Mouse (Mus musculus): ENCODE results near the gene Ngef.

Gene Ngef

DNA sequence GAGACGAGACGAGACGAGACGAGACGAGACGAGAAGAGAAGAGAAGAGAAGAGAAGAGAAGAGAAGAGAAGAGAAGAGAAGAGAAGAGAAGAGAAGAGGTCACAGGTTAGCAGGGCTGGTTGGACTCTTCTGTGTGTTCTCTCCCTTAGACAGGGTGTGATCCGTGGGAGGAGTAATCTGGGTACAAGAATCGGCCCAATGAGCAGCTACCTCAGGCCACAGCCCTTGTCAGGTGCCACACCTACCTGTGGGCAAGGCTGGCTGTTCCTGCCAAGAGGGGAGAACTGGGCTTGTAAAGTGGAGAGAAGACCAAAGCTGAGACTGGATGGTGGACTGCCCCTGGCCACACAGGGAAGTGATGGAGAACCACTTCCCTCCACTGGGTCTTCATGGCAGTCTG lies 7.9 kb downstream of the Ngef start:
- in situ Hi-C loops (cut with MboI, MseI) = no loop called here

DNA sequence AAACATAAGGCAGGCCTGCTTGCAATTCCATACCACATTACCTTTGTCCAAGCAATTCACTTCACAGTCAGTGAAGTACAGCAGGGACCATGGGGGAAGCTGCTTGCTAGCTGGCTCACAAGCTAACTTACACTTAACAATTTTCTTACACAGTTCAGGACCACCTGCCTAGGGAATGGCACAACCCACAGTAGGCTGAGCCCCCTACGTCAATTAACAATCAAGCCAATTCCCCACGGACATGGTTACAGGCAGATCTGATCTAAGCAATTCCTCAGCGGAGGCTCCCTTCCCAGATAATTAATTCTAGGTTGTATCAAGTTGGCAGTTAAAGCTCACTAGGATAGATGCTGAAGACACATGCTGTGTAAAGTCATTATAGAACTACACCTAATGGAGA lies 10.7 kb downstream of the Ngef start:
- in situ Hi-C loops (cut with MboI, MseI) = no loop called here

DNA sequence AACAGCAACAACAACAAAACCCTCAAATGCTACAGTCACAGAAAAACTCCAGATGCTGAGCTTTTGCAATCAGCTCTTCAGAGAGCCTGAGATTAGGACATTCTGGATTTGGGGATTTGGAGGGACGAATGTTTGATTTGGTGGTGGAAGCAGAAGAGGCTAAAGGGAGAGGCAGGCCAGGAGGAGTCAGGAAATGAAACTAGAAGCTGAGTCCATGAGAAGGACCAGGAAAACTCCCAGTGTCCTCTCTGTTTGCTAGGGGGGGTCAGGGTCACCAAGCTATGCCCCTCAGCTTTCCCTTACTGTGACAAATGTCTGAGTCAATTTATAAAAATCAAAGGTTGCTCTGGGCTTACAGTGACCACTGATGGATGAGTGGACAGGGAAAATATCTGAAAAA lies 20.1 kb downstream of the Ngef start:
- in situ Hi-C loops (cut with MboI, MseI) = loop anchor here (10.0 kb wide), 1 partner anchor 711 kb away; no protein-coding TSS in a partner anchor

DNA sequence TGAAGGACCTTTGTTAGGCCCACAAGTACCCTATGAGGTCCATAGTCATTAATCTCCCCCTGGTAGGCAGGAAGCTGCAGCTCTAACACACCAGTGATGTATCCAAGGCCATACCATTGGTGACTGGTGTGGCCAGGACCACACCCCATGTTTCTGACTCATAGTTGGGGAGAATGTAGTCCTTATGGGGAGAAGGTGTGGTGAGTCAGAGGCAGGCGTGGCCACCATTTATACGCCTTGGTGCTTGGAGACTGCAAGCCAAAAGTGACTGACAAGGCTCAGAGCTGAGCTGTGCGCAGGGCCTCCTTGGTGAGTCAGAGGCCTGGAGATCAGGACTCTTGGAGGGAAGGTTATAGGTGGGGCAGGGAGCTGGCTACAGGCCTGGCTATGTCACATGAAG lies 22.7 kb downstream of the Ngef start:
- in situ Hi-C loops (cut with MboI, MseI) = loop anchor here (10.0 kb wide), 1 partner anchor 714 kb away; no protein-coding TSS in a partner anchor

DNA sequence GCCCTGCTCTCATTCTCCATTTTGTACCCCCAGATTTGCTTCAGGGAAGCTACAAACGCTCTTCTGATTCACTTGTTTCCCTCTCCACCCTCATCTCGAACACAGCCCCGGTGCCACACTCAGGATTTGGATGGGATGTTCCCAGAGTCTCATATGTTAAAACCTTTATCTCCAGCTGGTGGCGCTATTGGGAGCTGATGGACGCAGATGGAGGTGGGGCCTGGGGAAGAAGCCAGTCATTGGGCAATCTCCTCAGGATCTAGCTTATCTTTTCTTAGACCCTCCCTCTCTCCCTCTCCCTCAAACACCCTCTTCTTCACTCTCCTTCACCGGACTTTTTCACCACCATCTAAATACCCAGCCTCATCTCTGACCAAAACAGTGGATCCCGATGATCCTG lies 32.1 kb downstream of the Ngef start:
- in situ Hi-C loops (cut with MboI, MseI) = no loop called here

DNA sequence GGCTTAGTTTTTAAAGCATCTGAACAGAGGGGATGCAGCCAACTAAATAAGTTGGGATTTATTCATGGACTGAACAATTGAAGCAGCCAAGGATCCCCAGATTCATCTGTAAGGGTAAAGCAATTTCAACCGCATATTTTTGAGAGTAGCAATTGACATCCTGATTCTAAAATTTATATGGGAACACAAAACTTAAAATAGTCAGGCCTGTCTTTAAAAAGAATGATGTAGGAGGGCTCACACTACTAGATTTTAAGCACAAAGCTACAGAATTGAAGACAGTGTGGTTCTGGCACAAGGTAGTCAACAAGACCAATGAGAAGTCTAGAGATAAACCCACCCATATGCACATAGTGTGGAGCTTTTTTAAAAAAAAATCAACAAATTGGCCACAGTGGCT lies 36.7 kb downstream of the Ngef start:
- in situ Hi-C loops (cut with MboI, MseI) = no loop called here

DNA sequence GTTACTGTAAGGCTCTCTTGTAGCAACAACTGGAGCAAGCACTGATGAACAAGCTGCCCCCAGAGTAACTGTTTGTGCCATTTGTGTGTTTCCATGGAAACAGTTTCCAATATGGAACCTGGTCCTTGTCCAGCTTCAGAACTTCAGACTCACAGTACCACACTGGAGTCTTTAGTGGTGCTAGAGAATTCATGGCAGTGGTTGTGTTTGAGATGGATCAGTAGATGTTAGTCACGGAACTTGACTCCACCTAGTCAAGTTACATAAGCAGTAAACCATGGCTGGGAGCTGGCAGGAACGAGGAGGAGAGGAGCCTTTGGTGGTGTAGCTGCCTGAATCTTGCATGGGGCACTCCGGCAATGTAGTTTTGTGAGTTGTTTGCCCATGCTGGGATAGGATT lies 39.6 kb downstream of the Ngef start:
- in situ Hi-C loops (cut with MboI, MseI) = no loop called here

DNA sequence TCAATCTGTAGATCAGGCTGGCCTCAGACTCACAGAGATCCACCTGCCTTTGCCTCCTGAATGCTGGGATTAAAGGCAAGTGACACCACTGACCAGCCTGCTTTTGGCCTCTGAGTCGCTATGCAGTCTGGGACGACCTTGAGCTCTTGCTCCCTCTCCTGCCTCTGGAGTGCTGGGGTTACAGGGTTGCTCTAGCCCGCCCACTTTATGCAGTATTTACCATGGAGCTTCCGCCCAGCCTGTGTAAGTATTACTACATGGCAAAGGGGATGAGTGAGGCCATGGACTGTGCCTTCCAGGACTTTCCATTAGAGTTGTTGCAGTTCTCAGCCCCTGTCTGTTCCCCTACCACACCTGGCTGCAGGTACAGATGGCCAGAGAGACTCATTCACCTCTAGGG lies 41.3 kb downstream of the Ngef start:
- in situ Hi-C loops (cut with MboI, MseI) = no loop called here

DNA sequence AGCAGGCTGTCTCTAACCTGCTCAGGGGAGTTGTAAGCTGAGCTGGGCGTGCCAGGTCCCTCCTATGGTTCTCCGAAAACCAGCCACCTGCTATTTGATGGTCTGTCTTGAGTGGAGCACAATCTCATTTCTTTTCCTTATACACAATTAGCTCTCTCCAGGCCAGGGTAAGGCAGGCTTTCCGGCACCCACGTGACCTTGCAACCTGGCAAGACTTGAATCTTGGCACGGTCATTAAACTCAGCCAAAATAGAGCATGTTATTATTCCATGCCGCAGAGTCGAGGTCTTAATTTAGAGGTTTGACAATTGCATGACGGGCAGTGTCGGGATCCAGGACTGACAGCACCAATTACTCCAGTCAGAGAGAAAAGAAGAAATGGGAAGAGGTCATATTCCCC lies 46.5 kb downstream of the Ngef start:
- in situ Hi-C loops (cut with MboI, MseI) = no loop called here

DNA sequence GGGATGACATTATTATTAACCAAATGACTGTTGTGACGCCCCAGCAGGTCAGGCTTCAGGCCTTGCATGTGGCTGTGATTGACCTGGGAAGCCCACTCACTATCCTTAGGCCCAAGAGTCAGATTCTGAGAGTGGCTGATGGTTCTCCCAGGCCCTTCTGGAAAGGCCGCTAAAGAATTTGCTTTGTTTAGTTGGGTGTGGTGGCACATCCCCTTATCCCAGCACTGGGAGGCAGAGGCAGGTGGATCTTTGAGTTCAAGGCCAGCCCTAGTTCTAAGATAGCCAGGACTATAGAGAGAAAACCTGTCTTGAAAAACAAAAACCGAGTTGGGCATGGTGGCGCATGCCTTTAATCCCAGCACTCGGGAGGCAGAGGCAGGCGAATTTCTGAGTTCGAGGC lies 48.6 kb downstream of the Ngef start:
- in situ Hi-C loops (cut with MboI, MseI) = no loop called here

DNA sequence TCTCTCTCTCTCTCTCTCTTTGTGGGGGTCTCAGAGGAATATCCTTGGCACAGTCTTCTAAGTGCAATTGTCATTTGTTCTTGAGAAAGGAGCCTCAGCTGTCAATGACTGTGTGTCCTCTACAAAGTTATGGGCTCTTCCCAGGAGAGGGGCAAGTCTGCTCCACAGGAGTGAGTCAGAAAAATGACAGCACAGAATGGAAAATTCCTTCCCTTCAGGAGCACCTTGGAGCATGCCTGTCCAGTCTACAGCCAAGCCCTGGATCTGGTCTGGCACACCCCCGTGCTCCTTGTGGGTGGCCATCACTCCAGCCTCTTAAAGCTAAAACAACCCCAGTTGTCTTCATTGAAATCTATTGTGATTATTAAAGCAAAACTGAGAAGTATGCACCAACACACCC lies 52.1 kb downstream of the Ngef start:
- in situ Hi-C loops (cut with MboI, MseI) = no loop called here

DNA sequence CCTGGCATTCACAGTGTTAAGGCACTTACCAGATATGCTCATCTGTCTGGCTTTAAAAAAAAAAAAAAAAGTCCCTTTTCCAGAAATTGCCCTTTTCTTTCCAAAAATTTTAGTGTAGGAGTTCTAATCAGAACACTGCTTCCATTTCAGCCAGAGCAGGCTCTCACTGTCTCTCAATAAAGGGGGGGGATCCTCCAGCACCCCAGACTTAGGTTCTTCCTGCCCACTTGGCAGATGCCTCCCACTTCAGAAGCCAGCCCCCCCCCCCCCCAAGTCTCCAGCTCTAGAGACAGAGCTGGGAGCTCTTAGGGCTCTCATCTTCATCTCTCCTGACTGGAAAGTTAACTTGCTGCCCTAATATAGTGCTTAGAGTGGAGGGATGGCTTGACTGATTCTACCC lies 53.2 kb downstream of the Ngef start:
- in situ Hi-C loops (cut with MboI, MseI) = no loop called here

DNA sequence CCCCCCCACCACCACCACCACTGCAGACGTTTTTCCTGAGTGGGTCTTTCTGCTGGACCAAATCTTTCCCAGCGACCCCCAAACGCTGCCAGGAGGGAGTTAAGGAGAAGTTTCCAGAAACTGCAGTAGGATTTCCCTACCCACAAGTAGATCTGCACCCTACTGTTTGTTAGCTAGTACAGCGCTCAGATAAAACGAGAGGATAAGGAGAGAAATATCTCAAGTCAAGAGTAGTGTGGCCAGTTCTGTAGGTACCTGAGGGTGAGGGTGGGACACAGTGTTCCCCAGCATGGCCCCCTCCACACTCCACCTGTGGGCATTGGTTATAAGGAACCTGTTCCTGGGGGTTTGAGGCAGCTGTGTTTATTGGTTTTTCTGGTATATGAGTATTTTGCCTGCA lies 62.8 kb downstream of the Ngef start:
- in situ Hi-C loops (cut with MboI, MseI) = no loop called here

DNA sequence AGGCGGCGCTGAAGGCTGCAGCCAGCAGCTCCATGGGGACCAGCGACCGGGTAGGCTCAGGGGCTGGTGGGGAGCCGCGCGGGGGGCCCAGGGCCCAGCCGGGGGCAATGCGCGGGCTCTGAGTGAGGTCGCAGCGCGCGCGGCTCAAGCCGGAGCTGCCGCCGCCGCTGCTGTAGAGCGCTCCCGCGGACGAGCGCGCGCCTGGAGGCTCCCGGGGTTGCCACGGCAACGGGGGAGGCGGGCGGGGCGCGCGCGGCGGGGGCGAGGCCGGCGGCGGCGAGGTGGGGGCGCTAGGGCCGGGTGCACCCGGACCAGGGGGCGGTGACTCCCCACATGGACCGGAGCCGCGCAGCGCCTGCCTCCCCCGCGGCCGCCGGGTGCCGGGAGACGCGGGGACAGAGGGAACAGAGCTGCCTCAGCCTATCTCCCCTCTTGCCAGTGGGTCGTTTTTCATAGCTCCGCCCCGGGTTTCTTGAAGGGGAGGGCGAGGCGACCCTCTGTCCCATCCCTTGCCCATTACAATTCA lies 63.4 kb downstream of the Ngef start:
- in situ Hi-C loops (cut with MboI, MseI) = no loop called here

DNA sequence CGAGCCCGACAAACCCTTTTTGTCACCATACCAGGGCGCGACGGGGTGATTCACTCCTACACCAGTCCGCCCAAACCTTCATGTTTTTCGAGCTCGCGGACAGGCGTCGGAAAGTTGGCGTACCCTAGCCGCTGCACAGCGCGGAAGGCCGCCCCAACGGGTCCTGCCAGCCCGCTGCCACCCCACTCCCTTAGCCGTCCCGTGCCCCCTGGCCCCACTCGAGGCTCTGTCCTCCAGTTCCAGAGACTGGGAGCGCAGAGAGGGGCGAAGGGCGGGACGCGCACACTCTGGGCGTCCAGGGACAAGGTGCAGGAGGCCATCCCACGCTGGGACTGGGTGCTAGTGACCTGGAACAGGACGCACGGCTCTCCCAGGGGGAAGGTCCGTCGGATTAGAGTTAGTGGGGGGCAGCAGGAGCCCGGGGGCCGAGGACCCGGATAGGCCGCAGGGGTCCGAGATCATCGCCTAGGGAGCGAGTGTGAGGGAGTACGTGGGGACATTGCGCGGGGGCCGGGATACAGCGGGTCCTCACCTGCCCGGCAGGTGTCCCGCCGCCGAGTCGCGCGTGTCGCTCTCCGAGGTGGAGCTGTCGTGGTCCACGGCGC lies 64.0 kb downstream of the Ngef start, which contains the start of gene Neu2:
Gene Neu2, plus strand, starts transcription at position 329 of the 605 bp plus-strand sequence.
- in situ Hi-C loops (cut with MboI, MseI) = no loop called here

DNA sequence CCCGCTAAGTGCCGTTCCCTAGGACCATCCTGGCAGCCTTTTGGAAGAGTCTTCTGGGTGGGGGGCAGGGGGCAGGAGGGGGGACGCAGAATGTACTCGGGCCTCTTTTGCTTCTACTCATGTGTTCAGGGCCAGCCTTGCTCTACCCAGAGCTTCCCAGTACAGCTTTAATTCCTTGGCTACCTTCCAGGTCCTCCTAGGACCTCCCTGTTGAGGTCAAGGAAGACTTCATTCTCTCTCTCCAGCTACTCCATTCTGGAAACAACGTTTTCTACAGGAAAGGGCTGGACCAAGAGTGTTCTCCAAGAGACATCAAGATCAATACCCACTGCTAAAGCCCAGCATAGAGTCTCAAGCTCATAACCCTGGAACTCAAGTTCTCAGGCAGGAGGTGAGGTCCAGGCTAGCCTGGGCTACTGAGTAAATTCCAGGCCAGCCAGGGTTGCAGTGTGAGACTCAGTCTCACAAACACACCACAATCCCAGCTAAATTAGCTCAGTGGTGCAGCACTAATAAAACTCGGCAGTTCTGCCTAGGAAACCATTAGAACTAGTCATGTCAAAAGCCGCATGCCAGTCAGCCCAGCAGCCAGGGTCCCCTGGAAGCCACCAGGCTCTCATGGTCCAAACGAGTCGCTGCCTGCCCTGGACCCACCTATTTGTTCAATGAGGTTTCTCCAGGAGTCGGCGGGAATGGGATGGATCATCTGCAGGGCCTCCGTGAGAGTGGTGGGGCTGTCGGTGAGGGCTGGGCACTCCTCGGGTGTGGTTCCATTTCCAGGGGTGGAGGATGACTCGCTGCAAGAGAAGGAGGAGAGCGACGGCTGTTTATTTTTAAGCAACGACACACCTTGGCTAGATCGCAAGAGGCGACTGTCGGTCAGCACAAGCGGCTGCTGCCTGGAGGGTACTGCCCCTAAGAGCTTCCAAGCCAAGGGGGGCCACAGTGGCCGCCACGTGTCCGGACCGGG lies 64.8 kb downstream of the Ngef start:
- in situ Hi-C loops (cut with MboI, MseI) = no loop called here

DNA sequence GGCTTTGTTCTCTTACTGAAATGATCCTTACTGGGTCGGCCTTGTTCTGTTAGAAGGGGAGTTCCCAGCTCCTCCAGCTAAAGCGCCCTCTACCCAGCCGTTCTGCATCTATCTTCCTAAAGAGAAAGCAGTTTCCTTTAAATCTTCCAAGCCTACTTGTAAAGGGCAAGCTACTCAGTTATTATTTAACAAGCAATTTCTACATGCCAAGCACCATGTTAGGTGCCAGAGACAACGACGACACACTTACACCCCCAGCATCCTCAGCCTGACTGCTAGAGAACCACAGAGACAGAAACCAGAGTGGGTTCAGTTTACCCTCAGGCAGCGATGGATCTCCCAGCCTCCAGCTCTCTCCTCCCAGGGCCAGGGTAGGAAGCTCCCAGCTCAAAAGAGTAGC lies 65.8 kb downstream of the Ngef start:
- in situ Hi-C loops (cut with MboI, MseI) = no loop called here

DNA sequence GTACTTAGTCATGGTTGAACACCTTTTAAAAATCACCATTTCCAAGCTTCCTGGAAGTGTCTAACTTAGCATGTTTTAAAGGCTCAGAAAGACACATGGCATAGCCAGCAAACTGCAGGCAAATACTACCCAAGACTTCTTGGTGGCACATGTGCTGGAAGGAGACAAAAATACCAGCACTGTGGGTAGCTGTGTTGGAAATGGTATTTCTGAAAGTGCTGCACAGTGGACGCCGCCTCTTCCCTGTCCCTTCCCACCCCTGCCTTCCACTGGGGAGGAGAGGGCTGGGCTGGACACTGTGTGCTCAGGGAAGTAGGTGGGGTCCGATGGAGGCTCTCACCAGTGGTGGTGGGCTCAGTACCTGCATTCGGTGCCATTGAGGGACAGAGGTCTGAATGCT lies 68.1 kb downstream of the Ngef start:
- in situ Hi-C loops (cut with MboI, MseI) = no loop called here

DNA sequence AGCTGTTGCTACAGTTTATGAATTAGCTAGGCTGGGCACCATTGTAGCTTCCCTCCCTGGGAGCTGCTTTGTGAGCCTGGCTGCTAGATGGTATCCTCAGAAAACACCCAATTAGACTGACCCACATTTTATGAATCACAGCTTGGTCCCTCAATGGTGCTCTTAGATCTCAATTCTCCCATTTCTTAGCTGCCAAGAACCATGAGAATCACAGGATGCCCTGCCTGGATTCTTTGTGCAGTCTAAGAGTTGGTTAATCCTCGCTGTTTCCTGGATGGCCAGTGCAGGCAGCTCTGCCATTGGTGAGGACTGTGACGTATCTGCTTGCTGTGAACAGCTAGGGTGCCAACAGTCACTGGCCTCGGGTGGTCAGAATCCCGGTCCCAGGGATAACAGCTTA lies 80.1 kb downstream of the Ngef start:
- in situ Hi-C loops (cut with MboI, MseI) = no loop called here

DNA sequence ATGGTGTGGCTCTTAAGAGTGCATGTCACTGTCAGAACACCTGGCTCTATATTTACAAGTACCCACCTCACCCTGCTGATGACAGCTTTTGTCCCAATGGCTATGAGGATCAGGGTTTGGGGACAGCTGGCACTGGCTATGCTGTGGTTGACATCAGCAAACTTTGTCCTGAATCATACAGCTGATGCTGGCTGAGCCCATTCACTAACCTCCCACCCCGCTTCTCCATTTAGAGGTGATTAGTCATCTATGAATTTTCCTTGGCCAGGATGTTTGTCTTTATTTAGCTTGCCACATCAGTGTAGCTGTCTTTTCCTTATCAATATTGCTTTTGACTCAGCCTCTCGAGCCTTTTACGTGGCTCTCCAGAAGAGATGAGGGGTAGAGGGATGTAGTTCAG lies 81.4 kb downstream of the Ngef start:
- in situ Hi-C loops (cut with MboI, MseI) = no loop called here

DNA sequence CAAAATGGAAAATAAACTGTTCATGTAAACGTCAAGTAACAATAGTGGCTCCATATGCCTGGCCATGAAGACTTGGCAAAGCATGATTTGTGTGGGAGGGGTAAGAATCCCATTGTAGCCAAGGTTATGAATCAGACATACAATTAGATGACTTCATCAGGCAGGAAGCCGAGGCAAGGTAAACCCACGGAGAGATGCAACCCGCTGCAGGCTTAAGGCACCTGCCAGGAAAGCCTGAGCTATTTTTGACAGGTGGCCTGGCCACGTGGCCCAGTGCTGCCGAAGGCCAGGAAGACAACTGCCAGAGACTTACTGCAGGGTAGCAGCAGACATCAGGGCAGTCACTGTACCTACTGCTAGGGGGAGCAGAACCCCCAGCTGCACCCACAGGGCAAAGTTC lies 87.3 kb downstream of the Ngef start:
- in situ Hi-C loops (cut with MboI, MseI) = no loop called here

DNA sequence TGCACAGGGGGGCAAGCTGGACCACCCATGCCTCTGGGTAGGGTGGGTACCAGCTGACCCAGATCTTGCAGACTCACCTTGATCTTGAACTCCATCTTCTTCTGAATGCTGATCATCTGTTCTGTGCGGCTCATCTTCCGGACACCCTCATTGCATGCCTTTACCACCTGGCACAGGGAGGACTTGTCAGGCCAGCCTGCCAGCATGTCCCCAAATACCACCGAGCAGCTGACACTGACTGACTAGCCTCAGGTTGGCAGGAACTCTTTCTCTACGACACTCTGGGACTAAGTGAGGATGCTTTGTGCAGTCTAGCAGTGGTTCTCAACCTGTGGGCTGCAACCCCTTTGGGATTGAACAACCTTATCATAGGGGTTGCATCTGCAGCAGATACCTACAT lies 91.1 kb downstream of the Ngef start:
- in situ Hi-C loops (cut with MboI, MseI) = no loop called here

Data from T-helper 2 cell (primary cell).